Mouse (Mus musculus): ENCODE data around the gene Nckap5. TPM values are rescaled to one million over a fixed set of nuclear protein-coding genes. Genes with fewer than 3 reads are reported as not detected.

Gene Nckap5
- polyA plus RNA-seq, 1 experiment, result 3.1 TPM

- no peaks in the 10 kb centered on the region for H3K4me1 ChIP-seq (ENCODE audit: control insufficient read depth, insufficient read depth, low read length)
- no peak for DNase-seq
- no peak overlapping the region for H3K27ac ChIP-seq (ENCODE audit: insufficient read depth, low read depth, low read length)
- WGBS, result 54% methylated on average over 9 of the region's 9 CpGs
- TF ChIP-seq CTCF (conservative IDR thresholded peaks at IDR 0.05; ENCODE audit: insufficient read depth, insufficient read length, low read depth, low read length) (no peak), POLR2A (IDR thresholded peaks at IDR 0.05; ENCODE audit: low read depth, low read length) (no peak)
- H3K27me3 ChIP-seq (replicated peaks; ENCODE audit: control insufficient read depth, insufficient read depth, low read length), result no peaks in the 10 kb centered on the region
- no peak overlapping the region for H3K4me3 ChIP-seq (ENCODE audit: insufficient read depth, low read depth, low read length)
- no peaks in the 10 kb centered on the region for H3K36me3 ChIP-seq (ENCODE audit: control insufficient read depth, insufficient read depth, low read length)
These were observed 213.0 kb downstream of the Nckap5 start for GRCm38 (mm10) chr1:126617464-126618041.

DNA sequence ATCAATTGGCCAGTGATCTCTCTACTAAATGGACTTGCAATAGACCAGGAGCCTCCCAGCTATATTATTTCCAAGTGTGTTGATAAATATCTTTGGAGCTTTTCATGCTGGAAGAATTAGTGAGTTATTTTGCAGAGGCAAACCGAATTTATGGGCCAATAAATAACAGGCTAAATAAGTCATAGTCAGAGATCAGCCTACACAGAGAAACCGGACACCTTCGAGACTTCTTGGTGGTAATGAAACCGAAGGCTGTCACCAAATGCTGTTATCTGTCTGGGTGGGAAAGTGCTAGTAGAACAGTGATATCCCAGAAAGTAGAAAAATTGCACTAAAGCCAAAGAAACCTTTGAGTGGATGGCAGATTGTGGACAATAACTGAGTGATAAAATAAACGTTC lies 213.6 kb downstream of the Nckap5 start:
- no peaks in the 10 kb centered on the region for H3K36me3 ChIP-seq (ENCODE audit: control insufficient read depth, insufficient read depth, low read length)
- DNase-seq, result no peak
- no peaks in the 10 kb centered on the region for H3K27me3 ChIP-seq (replicated peaks; ENCODE audit: control insufficient read depth, insufficient read depth, low read length)
- H3K4me1 ChIP-seq (ENCODE audit: control insufficient read depth, insufficient read depth, low read length), result no peaks in the 10 kb centered on the region
- TF ChIP-seq POLR2A (IDR thresholded peaks at IDR 0.05; ENCODE audit: low read depth, low read length) (no peak), CTCF (conservative IDR thresholded peaks at IDR 0.05; ENCODE audit: insufficient read depth, insufficient read length, low read depth, low read length) (no peak)
- WGBS, result 31% methylated on average over 5 of the region's 5 CpGs
- no peak overlapping the region for H3K27ac ChIP-seq (ENCODE audit: insufficient read depth, low read depth, low read length)
- no peak overlapping the region for H3K4me3 ChIP-seq (ENCODE audit: insufficient read depth, low read depth, low read length)

- no peak for DNase-seq
- Histone ChIP-seq H3K27me3 (replicated peaks; ENCODE audit: control insufficient read depth, insufficient read depth, low read length) (no peaks in the 10 kb centered on the region), H3K36me3 (ENCODE audit: control insufficient read depth, insufficient read depth, low read length) (no peaks in the 10 kb centered on the region), H3K4me1 (ENCODE audit: control insufficient read depth, insufficient read depth, low read length) (no peaks in the 10 kb centered on the region), H3K27ac (ENCODE audit: insufficient read depth, low read depth, low read length) (no peak overlapping the region), H3K4me3 (ENCODE audit: insufficient read depth, low read depth, low read length) (no peak overlapping the region)
- no peak for TF ChIP-seq POLR2A (IDR thresholded peaks at IDR 0.05; ENCODE audit: low read depth, low read length)
- no peak for TF ChIP-seq CTCF (conservative IDR thresholded peaks at IDR 0.05; ENCODE audit: insufficient read depth, insufficient read length, low read depth, low read length)
- 81% methylated on average over 4 of the region's 4 CpGs for whole genome bisulfite sequencing
These were observed 217.7 kb downstream of the Nckap5 start for GRCm38 (mm10) chr1:126612916-126613315.

DNA sequence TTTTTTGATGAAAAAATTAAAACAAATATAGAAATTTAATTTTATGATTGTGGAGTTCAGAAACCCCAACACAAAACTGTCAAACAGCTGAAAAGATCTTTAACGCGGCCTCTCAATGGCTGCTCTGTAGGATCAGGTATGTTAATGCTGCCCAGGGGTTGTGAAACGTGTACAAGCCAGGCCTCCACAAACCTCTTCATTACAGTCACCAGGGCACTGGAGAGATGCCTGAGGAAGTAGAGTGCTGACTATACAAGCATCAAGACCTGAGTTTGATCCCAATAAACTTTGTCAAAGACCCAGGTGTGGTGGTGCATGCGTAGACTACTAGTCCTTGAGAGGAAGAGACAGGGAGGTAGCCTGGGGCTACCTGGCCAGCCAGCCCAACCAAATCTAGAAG lies 222.0 kb downstream of the Nckap5 start:
- no peak overlapping the region for H3K27ac ChIP-seq (ENCODE audit: insufficient read depth, low read depth, low read length)
- H3K4me1 ChIP-seq (ENCODE audit: control insufficient read depth, insufficient read depth, low read length), result no peaks in the 10 kb centered on the region; the same call in 1 of the 2 replicates
- TF ChIP-seq CTCF (conservative IDR thresholded peaks at IDR 0.05; ENCODE audit: insufficient read depth, insufficient read length, low read depth, low read length), result no peak
- TF ChIP-seq POLR2A (IDR thresholded peaks at IDR 0.05; ENCODE audit: low read depth, low read length), result no peak
- 89% methylated on average over 4 of the region's 4 CpGs for WGBS
- no peaks in the 10 kb centered on the region for H3K27me3 ChIP-seq (replicated peaks; ENCODE audit: control insufficient read depth, insufficient read depth, low read length)
- no peak overlapping the region for H3K4me3 ChIP-seq (ENCODE audit: insufficient read depth, low read depth, low read length)
- DNase-seq, result no peak
- no peaks in the 10 kb centered on the region for H3K36me3 ChIP-seq (ENCODE audit: control insufficient read depth, insufficient read depth, low read length)

- Histone ChIP-seq H3K4me1 (ENCODE audit: control insufficient read depth, insufficient read depth, low read length) (no peaks in the 10 kb centered on the region; the same call in 1 of the 2 replicates), H3K27ac (ENCODE audit: insufficient read depth, low read depth, low read length) (no peak overlapping the region), H3K4me3 (ENCODE audit: insufficient read depth, low read depth, low read length) (no peak overlapping the region), H3K36me3 (ENCODE audit: control insufficient read depth, insufficient read depth, low read length) (no peaks in the 10 kb centered on the region), H3K27me3 (replicated peaks; ENCODE audit: control insufficient read depth, insufficient read depth, low read length) (no peaks in the 10 kb centered on the region)
- no peak for DNase-seq
- no peak for TF ChIP-seq CTCF (conservative IDR thresholded peaks at IDR 0.05; ENCODE audit: insufficient read depth, insufficient read length, low read depth, low read length)
- TF ChIP-seq POLR2A (IDR thresholded peaks at IDR 0.05; ENCODE audit: low read depth, low read length), result no peak
- 76% methylated on average over 14 of the region's 14 CpGs for WGBS
These were observed 224.2 kb downstream of the Nckap5 start for GRCm38 (mm10) chr1:126606189-126607080.

DNA sequence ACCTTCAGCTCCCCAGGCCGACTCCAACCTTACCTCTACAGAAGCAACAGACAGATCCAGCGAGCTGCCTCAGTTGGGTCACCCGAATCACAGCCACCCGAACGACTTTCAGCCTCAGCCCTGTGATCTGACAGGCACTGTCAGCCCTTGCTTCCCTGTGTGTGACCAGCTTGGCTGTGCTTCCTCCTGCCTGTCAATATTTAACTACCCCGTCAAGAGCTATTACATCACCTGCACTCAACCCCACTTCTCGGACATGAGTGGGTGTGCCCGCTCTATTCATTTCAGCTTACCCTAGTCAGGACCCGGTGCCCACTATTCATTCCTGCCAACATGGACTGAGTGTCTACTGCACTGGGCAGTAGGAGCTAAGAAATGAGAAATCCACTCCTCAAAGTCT lies 226.0 kb downstream of the Nckap5 start:
- Histone ChIP-seq H3K4me3 (ENCODE audit: insufficient read depth, low read depth, low read length) (peak overlapping the region; percentile 42), H3K4me1 (ENCODE audit: control insufficient read depth, insufficient read depth, low read length) (no peaks in the 10 kb centered on the region; the same call in 1 of the 2 replicates), H3K27me3 (replicated peaks; ENCODE audit: control insufficient read depth, insufficient read depth, low read length) (no peaks in the 10 kb centered on the region), H3K27ac (ENCODE audit: insufficient read depth, low read depth, low read length) (peak overlapping the region; percentile 91), H3K36me3 (ENCODE audit: control insufficient read depth, insufficient read depth, low read length) (no peaks in the 10 kb centered on the region)
- TF ChIP-seq CTCF (conservative IDR thresholded peaks at IDR 0.05; ENCODE audit: insufficient read depth, insufficient read length, low read depth, low read length), result no peak
- TF ChIP-seq POLR2A (IDR thresholded peaks at IDR 0.05; ENCODE audit: low read depth, low read length), result no peak
- 26% methylated on average over 9 of the region's 9 CpGs for WGBS
- peak; percentile 83 for DNase-seq
